Mouse (Mus musculus): ENCODE measurements around the gene Sox5. TPM values are rescaled to one million over a fixed set of nuclear protein-coding genes. Genes with fewer than 3 reads are reported as not detected.

Sox5 gene
- polyA plus RNA-seq, 1 experiment from 2014 or later, result 25.5 TPM

GRCm38 (mm10) chr6:144643601-144644000 lies 138.2 kb downstream of the Sox5 start:
- H3K9me3 ChIP-seq, result no peaks in the 10 kb centered on the region
- H3K4me3 ChIP-seq (replicated peaks), result no peak overlapping the region
- no peak overlapping the region for H3K4me2 ChIP-seq
- no peak overlapping the region for H3K27ac ChIP-seq
- no peak overlapping the region for H3K9ac ChIP-seq
- H3K36me3 ChIP-seq, result no peaks in the 10 kb centered on the region
- ATAC-seq (ENCODE audit: insufficient read depth, low FRiP score, low read depth), result no peak
- no peaks in the 10 kb centered on the region for H3K27me3 ChIP-seq (replicated peaks)
- no peaks in the 10 kb centered on the region; the same call in 1 of the 2 replicates for H3K4me1 ChIP-seq
- WGBS, result 59% methylated on average over 5 of the region's 5 CpGs

GRCm38 (mm10) chr6:144641888-144642287 lies 139.9 kb downstream of the Sox5 start:
- no peak for ATAC-seq (ENCODE audit: insufficient read depth, low FRiP score, low read depth)
- 65% methylated on average over 5 of the region's 5 CpGs for WGBS

GRCm38 (mm10) chr6:144640591-144640990 lies 141.2 kb downstream of the Sox5 start:
- ATAC-seq (ENCODE audit: insufficient read depth, low FRiP score, low read depth), result no peak
- Histone ChIP-seq H3K4me3 (replicated peaks) (no peak overlapping the region), H3K27ac (no peak overlapping the region), H3K4me1 (no peaks in the 10 kb centered on the region; the same call in 1 of the 2 replicates), H3K4me2 (no peak overlapping the region), H3K9me3 (no peaks in the 10 kb centered on the region), H3K27me3 (replicated peaks) (no peaks in the 10 kb centered on the region), H3K9ac (no peak overlapping the region), H3K36me3 (no peaks in the 10 kb centered on the region)
- WGBS, result 81% methylated on average over 3 of the region's 3 CpGs

More at GRCm38 (mm10) chr6:144641888-144642287, 139.9 kb downstream of the Sox5 start:
- no peaks in the 10 kb centered on the region; the same call in 1 of the 2 replicates for H3K4me1 ChIP-seq
- H3K27ac ChIP-seq, result no peak overlapping the region
- H3K4me3 ChIP-seq (replicated peaks), result no peak overlapping the region
- no peak overlapping the region for H3K4me2 ChIP-seq
- no peaks in the 10 kb centered on the region for H3K9me3 ChIP-seq
- H3K9ac ChIP-seq, result no peak overlapping the region
- no peaks in the 10 kb centered on the region for H3K36me3 ChIP-seq
- no peaks in the 10 kb centered on the region for H3K27me3 ChIP-seq (replicated peaks)

- Histone ChIP-seq H3K4me1 (no peaks in the 10 kb centered on the region; the same call in 1 of the 2 replicates), H3K4me2 (no peak overlapping the region), H3K9me3 (no peaks in the 10 kb centered on the region), H3K36me3 (no peaks in the 10 kb centered on the region), H3K27ac (no peak overlapping the region), H3K9ac (no peak overlapping the region), H3K4me3 (replicated peaks) (no peak overlapping the region), H3K27me3 (replicated peaks) (no peaks in the 10 kb centered on the region)
- 75% methylated on average over 5 of the region's 5 CpGs for WGBS
- no peak for ATAC-seq (ENCODE audit: insufficient read depth, low FRiP score, low read depth)
Observed at GRCm38 (mm10) chr6:144638547-144638946, 143.2 kb downstream of the Sox5 start.

- 79% methylated on average over 7 of the region's 7 CpGs for WGBS
- Histone ChIP-seq H3K9ac (no peak overlapping the region), H3K9me3 (no peaks in the 10 kb centered on the region), H3K4me3 (replicated peaks) (no peak overlapping the region), H3K27ac (no peak overlapping the region), H3K4me1 (no peaks in the 10 kb centered on the region), H3K36me3 (no peaks in the 10 kb centered on the region), H3K27me3 (replicated peaks) (no peaks in the 10 kb centered on the region), H3K4me2 (no peak overlapping the region)
- no peak for ATAC-seq (ENCODE audit: insufficient read depth, low FRiP score, low read depth)
Observed at GRCm38 (mm10) chr6:144627539-144628115, 154.2 kb downstream of the Sox5 start.

GRCm38 (mm10) chr6:144621089-144621769 lies 160.5 kb downstream of the Sox5 start:
- Histone ChIP-seq H3K27ac (peak overlapping the region; percentile 73), H3K4me3 (replicated peaks) (no peak overlapping the region), H3K9ac (no peak overlapping the region), H3K4me2 (peak overlapping the region; percentile 21; the same call in 1 of the 2 replicates), H3K9me3 (no peaks in the 10 kb centered on the region), H3K4me1 (peaks cover 11% of the 10 kb centered on the region; the same call in 1 of the 2 replicates), H3K36me3 (no peaks in the 10 kb centered on the region), H3K27me3 (replicated peaks) (no peaks in the 10 kb centered on the region)
- WGBS, result 20% methylated on average over 3 of the region's 3 CpGs
- peak; percentile 87 for ATAC-seq (ENCODE audit: insufficient read depth, low FRiP score, low read depth)

- Histone ChIP-seq H3K9me3 (no peaks in the 10 kb centered on the region), H3K9ac (no peak overlapping the region), H3K4me2 (no peak overlapping the region), H3K36me3 (no peaks in the 10 kb centered on the region), H3K4me3 (replicated peaks) (no peak overlapping the region), H3K27me3 (replicated peaks) (no peaks in the 10 kb centered on the region), H3K4me1 (no peaks in the 10 kb centered on the region), H3K27ac (no peak overlapping the region)
- WGBS, result 20% methylated on average over 4 of the region's 4 CpGs
- ATAC-seq (ENCODE audit: insufficient read depth, low FRiP score, low read depth), result no peak
Observed at GRCm38 (mm10) chr6:144611383-144611791, 170.4 kb downstream of the Sox5 start.

GRCm38 (mm10) chr6:144610878-144611277 lies 170.9 kb downstream of the Sox5 start:
- 66% methylated on average over 8 of the region's 8 CpGs for WGBS
- no peak overlapping the region for H3K27ac ChIP-seq
- no peak for ATAC-seq (ENCODE audit: insufficient read depth, low FRiP score, low read depth)
- H3K4me3 ChIP-seq (replicated peaks), result no peak overlapping the region
- no peak overlapping the region for H3K9ac ChIP-seq
- no peaks in the 10 kb centered on the region for H3K36me3 ChIP-seq
- H3K4me2 ChIP-seq, result no peak overlapping the region
- H3K4me1 ChIP-seq, result no peaks in the 10 kb centered on the region
- H3K9me3 ChIP-seq, result no peaks in the 10 kb centered on the region
- H3K27me3 ChIP-seq (replicated peaks), result no peaks in the 10 kb centered on the region

GRCm38 (mm10) chr6:144602883-144603282 lies 178.9 kb downstream of the Sox5 start:
- Histone ChIP-seq H3K9me3 (no peaks in the 10 kb centered on the region), H3K4me2 (no peak overlapping the region), H3K27ac (no peak overlapping the region), H3K36me3 (no peaks in the 10 kb centered on the region), H3K4me1 (peaks cover 4% of the 10 kb centered on the region; the same call in 1 of the 2 replicates), H3K9ac (no peak overlapping the region), H3K4me3 (replicated peaks) (no peak overlapping the region), H3K27me3 (replicated peaks) (no peaks in the 10 kb centered on the region)
- no peak for ATAC-seq (ENCODE audit: insufficient read depth, low FRiP score, low read depth)
- 90% methylated on average over 4 of the region's 4 CpGs for WGBS

- Histone ChIP-seq H3K9me3 (no peaks in the 10 kb centered on the region), H3K36me3 (no peaks in the 10 kb centered on the region), H3K4me1 (peaks cover 8% of the 10 kb centered on the region), H3K9ac (no peak overlapping the region), H3K4me2 (no peak overlapping the region), H3K27ac (no peak overlapping the region), H3K27me3 (replicated peaks) (no peaks in the 10 kb centered on the region), H3K4me3 (replicated peaks) (no peak overlapping the region)
- WGBS, result 72% methylated on average over 5 of the region's 5 CpGs
- ATAC-seq (ENCODE audit: insufficient read depth, low FRiP score, low read depth), result no peak
Observed at GRCm38 (mm10) chr6:144600351-144600750, 181.4 kb downstream of the Sox5 start.

- Histone ChIP-seq H3K27ac (no peak overlapping the region), H3K4me3 (replicated peaks) (no peak overlapping the region), H3K27me3 (replicated peaks) (no peaks in the 10 kb centered on the region), H3K36me3 (no peaks in the 10 kb centered on the region), H3K4me1 (peaks cover 8% of the 10 kb centered on the region), H3K4me2 (no peak overlapping the region), H3K9ac (no peak overlapping the region), H3K9me3 (no peaks in the 10 kb centered on the region)
- 48% methylated on average over 6 of the region's 6 CpGs for whole genome bisulfite sequencing
- no peak for ATAC-seq (ENCODE audit: insufficient read depth, low FRiP score, low read depth)
Observed at GRCm38 (mm10) chr6:144598324-144598973, 183.3 kb downstream of the Sox5 start.

All from stomach, embryonic 15.5 days (tissue).